Mouse (Mus musculus) skeletal muscle tissue, adult 2 months (tissue): Measurements from ENCODE around the gene Xirp1.

ENCODE experiments used
- DNase-seq: peaks from one replicate; pipeline ENCODE4 v3.0.0-alpha.2; 2012; ENCODE audit warnings: low read depth, low spot score

The Xirp1 gene

DNA sequence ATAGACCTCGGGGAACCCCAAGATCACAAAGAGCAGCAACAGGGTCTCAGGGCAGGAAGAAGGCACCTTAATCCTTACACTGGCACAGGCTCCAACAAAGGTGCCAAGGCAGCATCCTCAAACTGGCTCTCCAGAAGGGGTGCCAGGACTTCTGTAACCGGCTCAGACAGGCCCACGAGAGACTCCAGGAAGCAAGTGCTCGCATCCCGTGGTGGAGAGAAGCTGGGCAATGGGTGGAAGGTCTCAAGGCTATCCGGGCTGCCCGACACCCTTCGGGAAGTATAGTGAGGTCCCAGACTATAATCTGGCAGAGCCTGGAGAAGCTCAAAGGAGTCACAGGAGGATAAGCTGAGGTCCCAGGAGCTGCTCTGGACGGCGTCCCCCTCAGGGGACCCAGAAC, 51.2 kb downstream of the Xirp1 start:
- no peak for DNase-seq

- no peak for DNase-seq
Measured at GRCm38 (mm10) chr9:119970763-119971656, 52.4 kb downstream of the Xirp1 start.

GRCm38 (mm10) chr9:119970221-119970620, 53.2 kb downstream of the Xirp1 start:
- DNase-seq, result no peak

DNA sequence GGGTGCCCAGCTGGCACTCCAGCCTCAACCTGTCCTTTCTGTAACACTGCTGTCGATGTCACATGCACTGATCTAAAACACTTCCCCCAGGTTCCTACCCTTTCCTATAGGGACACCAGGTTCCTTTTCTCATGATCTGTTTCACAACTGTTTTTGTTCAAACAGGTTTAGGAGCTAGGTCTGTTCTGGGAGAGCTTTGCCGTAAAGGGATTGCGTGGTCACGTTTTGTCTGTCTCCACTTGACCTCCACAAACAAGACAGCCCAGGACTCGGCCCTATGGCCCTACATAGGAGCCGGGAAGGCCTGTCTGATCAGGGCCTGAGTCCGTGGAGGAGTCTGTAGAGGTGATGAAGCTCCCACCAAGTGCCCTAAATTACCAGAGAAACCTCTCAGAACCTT, 53.6 kb downstream of the Xirp1 start:
- DNase-seq, result no peak

GRCm38 (mm10) chr9:119966221-119966910, 57.0 kb downstream of the Xirp1 start:
- DNase-seq, result no peak

DNA sequence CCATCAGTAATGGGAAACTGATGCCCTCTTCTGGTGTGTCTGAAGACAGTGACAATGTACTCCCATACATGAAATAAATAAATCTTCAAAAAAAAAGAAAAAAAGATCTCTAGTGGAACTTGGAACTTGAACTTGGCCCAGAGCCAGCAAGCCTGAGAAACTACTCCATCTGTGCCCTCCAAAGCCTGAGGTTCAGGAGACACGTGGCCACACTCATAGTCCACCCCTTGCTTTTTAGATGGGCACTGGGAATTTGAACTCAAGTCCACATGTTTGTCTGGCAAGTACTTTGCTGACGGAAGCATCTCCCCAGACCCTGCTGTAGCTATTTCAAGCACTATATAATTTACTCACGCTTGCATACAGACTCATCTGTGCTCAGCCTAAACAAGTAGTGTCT, 58.2 kb downstream of the Xirp1 start:
- no peak for DNase-seq

GRCm38 (mm10) chr9:119964206-119964605, 59.2 kb downstream of the Xirp1 start:
- no peak for DNase-seq
